Mouse (Mus musculus) ES-E14 (cell line): ENCODE measurements around the gene Slc16a11.

Source experiments
- CHD2 ChIP-seq: IDR thresholded peaks from 2 replicates; pipeline ENCODE4 v1.6.1; 2014; ENCODE audit warnings: mild to moderate bottlenecking, low read depth, low read length, inconsistent platforms
- HCFC1 ChIP-seq: IDR thresholded peaks from 2 replicates; pipeline ENCODE4 v1.6.1; 2012; ENCODE audit warnings: low read length, inconsistent platforms, borderline replicate concordance; ENCODE audit not compliant: insufficient read depth
- ZC3H11A ChIP-seq: IDR thresholded peaks from 2 replicates; pipeline ENCODE4 v1.6.1; 2012; ENCODE audit warnings: low read depth, mild to moderate bottlenecking, inconsistent platforms, low read length, borderline replicate concordance
- ZNF384 ChIP-seq: IDR thresholded peaks from 2 replicates; pipeline ENCODE4 v1.6.1; 2012; ENCODE audit warnings: low read depth, low read length, inconsistent platforms

- no peak for TF ChIP-seq ZC3H11A
- no peak for TF ChIP-seq ZNF384
- no peak for TF ChIP-seq HCFC1
- no peak for TF ChIP-seq CHD2
Observed at GRCm38 (mm10) chr11:70168136-70168535, 44.4 kb upstream of the Slc16a11 start.
